Mouse (Mus musculus) c-Kit-positive CD71-negative TER-119-negative erythroid progenitor cells, embryonic 14.5 days (primary cell): ENCODE data around the gene Kalrn.
A peak's percentile ranks its signal among the peaks of the same experiment; 100 is the strongest.

ENCODE experiments used
- DNase-seq: peaks from one replicate; pipeline ENCODE4 v3.0.0-alpha.2; 2013; ENCODE audit warnings: low read depth

Kalrn gene

GRCm38 (mm10) chr16:33983712-33984111 lies 589.6 kb downstream of the Kalrn start:
- DNase-seq, result no peak

GRCm38 (mm10) chr16:33979855-33980254 lies 593.5 kb downstream of the Kalrn start:
- DNase-seq, result no peak

GRCm38 (mm10) chr16:33967283-33967640 lies 606.1 kb downstream of the Kalrn start:
- no peak for DNase-seq

GRCm38 (mm10) chr16:33966538-33967282 lies 606.6 kb downstream of the Kalrn start, which contains the start of gene Umps:
TSS of gene Umps (minus strand) at chr16:33967038.
- peak; percentile 76 for DNase-seq

GRCm38 (mm10) chr16:33965878-33966537 lies 607.3 kb downstream of the Kalrn start:
- no peak for DNase-seq

GRCm38 (mm10) chr16:33963509-33963908 lies 609.8 kb downstream of the Kalrn start:
- DNase-seq, result no peak

GRCm38 (mm10) chr16:33954793-33955192 lies 618.5 kb downstream of the Kalrn start:
- no peak for DNase-seq

GRCm38 (mm10) chr16:33953008-33953407 lies 620.3 kb downstream of the Kalrn start:
- DNase-seq, result no peak

GRCm38 (mm10) chr16:33950830-33951229 lies 622.5 kb downstream of the Kalrn start:
- DNase-seq, result peak; percentile 90

- DNase-seq, result no peak
These were observed 622.9 kb downstream of the Kalrn start for GRCm38 (mm10) chr16:33950386-33950785.

GRCm38 (mm10) chr16:33947664-33948571 lies 625.4 kb downstream of the Kalrn start:
- DNase-seq, result no peak

- DNase-seq, result no peak
These were observed 627.3 kb downstream of the Kalrn start for GRCm38 (mm10) chr16:33946021-33946420.

- DNase-seq, result no peak
These were observed 628.6 kb downstream of the Kalrn start for GRCm38 (mm10) chr16:33944772-33945171.

- DNase-seq, result no peak
These were observed 629.2 kb downstream of the Kalrn start for GRCm38 (mm10) chr16:33944126-33944525.

- DNase-seq, result no peak
These were observed 629.9 kb downstream of the Kalrn start for GRCm38 (mm10) chr16:33943388-33943787.

- no peak for DNase-seq
These were observed 631.0 kb downstream of the Kalrn start for GRCm38 (mm10) chr16:33942341-33942740.

- DNase-seq, result no peak
These were observed 632.0 kb downstream of the Kalrn start for GRCm38 (mm10) chr16:33941271-33941781.

- no peak for DNase-seq
These were observed 633.2 kb downstream of the Kalrn start for GRCm38 (mm10) chr16:33940095-33940494.

- no peak for DNase-seq
These were observed 633.7 kb downstream of the Kalrn start for GRCm38 (mm10) chr16:33939636-33940035.

GRCm38 (mm10) chr16:33939133-33939531 lies 634.2 kb downstream of the Kalrn start:
- no peak for DNase-seq

- no peak for DNase-seq
These were observed 634.8 kb downstream of the Kalrn start for GRCm38 (mm10) chr16:33938311-33939132.
